9 mouse cellular contexts compared by ENCODE assay signal in genomic region chr8:69329289-69329688, GRCm38 (mm10). TPM values are rescaled to one million over a fixed set of nuclear protein-coding genes. Genes with fewer than 3 reads are reported as not detected.
DNase-seq lines count a peak whose midpoint lies in the region; ATAC-seq and TF ChIP-seq lines count a peak whose summit lies in the region.
"Not testable (repeated sequence)": the region's sequence is repeated elsewhere in the genome, so short reads cannot be mapped to it uniquely, and the experiment has no call there.
"Had no signal": no experiment of that assay in that cellular context is flagged by ENCODE, and none has a peak within 500 bp of the region (broad histone marks: within the 10 kb centered on the region; RNA-seq: fewer than 3 reads in every experiment).

No protein-coding gene starts in this region.

- not testable (repeated sequence) for H3K4me1 ChIP-seq in ES-Bruce4 (ENCODE audit: control insufficient read depth, insufficient read depth, low read length); embryonic facial prominence, embryonic 10.5 days; forebrain, postnatal 0 days (ENCODE audit: insufficient read depth); hindbrain, embryonic 12.5 days; kidney, embryonic 16.5 days (ENCODE audit: insufficient read depth, low read length); liver, embryonic 14.5 days (replicated peaks; ENCODE audit: control insufficient read depth in 2 of 2, insufficient read depth in 2 of 2, low read length in 1 of 2); midbrain, embryonic 12.5 days; small intestine, adult 2 months (ENCODE audit: control insufficient read depth, insufficient read depth, insufficient read length, low read length)

- H3K36me3 ChIP-seq in ES-Bruce4 (ENCODE audit: control insufficient read depth, insufficient read depth, low read length, poor library complexity, severe bottlenecking); embryonic facial prominence, embryonic 10.5 days (replicated peaks); forebrain, postnatal 0 days (ENCODE audit: insufficient read depth); hindbrain, embryonic 12.5 days; kidney, embryonic 16.5 days (ENCODE audit: insufficient read depth, low read length); liver, embryonic 14.5 days (replicated peaks; ENCODE audit: control insufficient read depth, insufficient read depth, low read depth); midbrain, embryonic 12.5 days; small intestine, adult 2 months (ENCODE audit: control insufficient read depth, insufficient read depth, low read length): not testable (repeated sequence)

- 70% methylated on average over 6 of the region's 6 CpGs for WGBS in embryonic facial prominence, embryonic 10.5 days
- WGBS in forebrain, postnatal 0 days = 47% methylated on average over 6 of the region's 6 CpGs
- WGBS in hindbrain, embryonic 12.5 days = 69% methylated on average over 6 of the region's 6 CpGs
- WGBS in kidney, embryonic 16.5 days = 60% methylated on average over 6 of the region's 6 CpGs
- 22% methylated on average over 6 of the region's 6 CpGs for WGBS in liver, embryonic 14.5 days (ENCODE audit: insufficient replicate concordance)
- 61% methylated on average over 6 of the region's 6 CpGs for WGBS in midbrain, embryonic 12.5 days
- WGBS in small intestine, adult 2 months = 46% methylated on average over 6 of the region's 6 CpGs

- not testable (repeated sequence) for H3K9me3 ChIP-seq in ES-Bruce4 (replicated peaks; ENCODE audit: control insufficient read depth, insufficient read depth, low read length, poor library complexity, severe bottlenecking); embryonic facial prominence, embryonic 10.5 days; forebrain, postnatal 0 days (ENCODE audit: low read length); hindbrain, embryonic 12.5 days (replicated peaks); kidney, embryonic 16.5 days (ENCODE audit: low read length); liver, embryonic 14.5 days (ENCODE audit: control insufficient read depth, low read length); midbrain, embryonic 12.5 days

- H3K27me3 ChIP-seq in ES-Bruce4 (ENCODE audit: control insufficient read depth, insufficient read depth, low read length, poor library complexity, severe bottlenecking); embryonic facial prominence, embryonic 10.5 days (replicated peaks; ENCODE audit: low read depth, poor library complexity, severe bottlenecking); forebrain, postnatal 0 days (ENCODE audit: insufficient read depth, low read length); hindbrain, embryonic 12.5 days; kidney, embryonic 16.5 days (ENCODE audit: insufficient read depth, low read length); liver, embryonic 14.5 days (ENCODE audit: control insufficient read depth, insufficient read depth, low read length); midbrain, embryonic 12.5 days; small intestine, adult 2 months (ENCODE audit: control insufficient read depth, insufficient read depth, low read length): not testable (repeated sequence)

- H3K27ac ChIP-seq in ES-Bruce4 (ENCODE audit: insufficient read depth, low read length); embryonic facial prominence, embryonic 10.5 days (replicated peaks); forebrain, postnatal 0 days (ENCODE audit: low read depth, low read length); hindbrain, embryonic 12.5 days; kidney, embryonic 16.5 days (ENCODE audit: low read length); liver, embryonic 14.5 days; midbrain, embryonic 12.5 days (replicated peaks); small intestine, adult 2 months (ENCODE audit: insufficient read depth, low read depth, low read length): not testable (repeated sequence)

- not testable (repeated sequence) for DNase-seq in embryonic facial prominence, embryonic 10.5 days (ENCODE audit: low spot score); forebrain, postnatal 0 days; liver, embryonic 14.5 days (ENCODE audit: low read depth in 3 of 3, low spot score in 3 of 3)

- H3K9ac ChIP-seq in ES-Bruce4 (ENCODE audit: low read depth, poor library complexity, severe bottlenecking) = peak overlapping the region; percentile 59
- peak overlapping the region; percentile 47 for H3K9ac ChIP-seq in forebrain, postnatal 0 days
- peak overlapping the region; percentile 59 for H3K9ac ChIP-seq in hindbrain, embryonic 12.5 days
- H3K9ac ChIP-seq in kidney, embryonic 16.5 days (replicated peaks; ENCODE audit: low read length) = peak overlapping the region; percentile 62; the same call in 1 of the 2 replicates
- not testable (repeated sequence) for H3K9ac ChIP-seq in liver, embryonic 14.5 days (replicated peaks); midbrain, embryonic 12.5 days (replicated peaks)

- not testable (repeated sequence) for TF ChIP-seq CTCF in ES-Bruce4 (IDR thresholded peaks at IDR 0.05; ENCODE audit: low read depth, low read length); forebrain, postnatal 0 days (IDR thresholded peaks at IDR 0.05; ENCODE audit: low read depth); liver, embryonic 14.5 days (IDR thresholded peaks at IDR 0.05; ENCODE audit: low read depth); small intestine, adult 2 months (IDR thresholded peaks at IDR 0.05; ENCODE audit: extremely low read depth, insufficient read length, insufficient replicate concordance, low read depth, low read length)

- TF ChIP-seq EP300 in ES-Bruce4 (IDR thresholded peaks at IDR 0.05; ENCODE audit: insufficient read depth, low read depth, low read length); liver, embryonic 14.5 days (IDR thresholded peaks at IDR 0.05; ENCODE audit: low read depth): not testable (repeated sequence)

- TF ChIP-seq POLR2A in ES-Bruce4 (IDR thresholded peaks at IDR 0.05; ENCODE audit: insufficient read depth, low read length); small intestine, adult 2 months (IDR thresholded peaks at IDR 0.05; ENCODE audit: low read depth, low read length): not testable (repeated sequence)

- peak overlapping the region; percentile 60 for H3K4me2 ChIP-seq in forebrain, postnatal 0 days (ENCODE audit: low read depth)
- peak overlapping the region; percentile 63 for H3K4me2 ChIP-seq in hindbrain, embryonic 12.5 days (replicated peaks)
- H3K4me2 ChIP-seq in kidney, embryonic 16.5 days (replicated peaks; ENCODE audit: low read depth, low read length) = peak overlapping the region; percentile 60
- H3K4me2 ChIP-seq in liver, embryonic 14.5 days (ENCODE audit: low read depth) = peak overlapping the region; percentile 49
- H3K4me2 ChIP-seq in midbrain, embryonic 12.5 days (replicated peaks) = peak overlapping the region; percentile 61

- H3K4me3 ChIP-seq in ES-Bruce4 (ENCODE audit: low read depth, low read length) = peak overlapping the region; percentile 30
- H3K4me3 ChIP-seq in embryonic facial prominence, embryonic 10.5 days = peak overlapping the region; percentile 52
- H3K4me3 ChIP-seq in forebrain, postnatal 0 days (ENCODE audit: low read depth, low read length) = peak overlapping the region; percentile 39
- H3K4me3 ChIP-seq in hindbrain, embryonic 12.5 days = peak overlapping the region; percentile 34
- peak overlapping the region; percentile 43 for H3K4me3 ChIP-seq in kidney, embryonic 16.5 days (ENCODE audit: low read length)
- H3K4me3 ChIP-seq in liver, embryonic 14.5 days (ENCODE audit: insufficient read depth in 1 of 2, low read depth in 2 of 2, low read length in 2 of 2) = peak overlapping the region; percentile 19 to 40; a peak in 3 of 4 replicates
- H3K4me3 ChIP-seq in midbrain, embryonic 12.5 days = peak overlapping the region; percentile 38
- peak overlapping the region; percentile 50 for H3K4me3 ChIP-seq in small intestine, adult 2 months (ENCODE audit: low read depth, low read length)

- not testable (repeated sequence) for ATAC-seq in forebrain, postnatal 0 days; kidney, embryonic 16.5 days (ENCODE audit: low FRiP score, low TSS enrichment); liver, embryonic 14.5 days (ENCODE audit: insufficient read depth); midbrain, embryonic 12.5 days (ENCODE audit: low FRiP score, low read depth)
- 0 out of 2 replicates have a peak, but pooled peaks have one; percentile 8 for ATAC-seq in hindbrain, embryonic 12.5 days (ENCODE audit: low FRiP score)

RNA-seq across cellular contexts. Expression of gene D130040H23Rik, which starts 58.4 kb away (rescaled TPM):
- 10.3 and 14.7 TPM in 2 replicates for polyA plus RNA-seq in ES-Bruce4 (2011; ENCODE audit: insufficient read depth, insufficient read length, low read depth, missing spikeins)
- 6.0 and 6.2 TPM in 2 replicates for polyA plus RNA-seq in embryonic facial prominence, embryonic 10.5 days (2016; fragmentation: Nextera tagmentation; extraction: Ambion mirVana)
- total RNA-seq in forebrain, postnatal 0 days (2014; rRNA removed) = 15.7 TPM in 2 replicates
- 4.6 and 8.4 TPM in 2 replicates for polyA plus RNA-seq in forebrain, postnatal 0 days (2015; fragmentation: Nextera tagmentation; extraction: Ambion mirVana)
- polyA plus RNA-seq in hindbrain, embryonic 12.5 days (2016; fragmentation: Nextera tagmentation; extraction: Ambion mirVana) = 9.5 and 10.8 TPM in 2 replicates
- polyA plus RNA-seq in kidney, embryonic 16.5 days (2015; fragmentation: Nextera tagmentation; extraction: Ambion mirVana) = 3.8 and 5.2 TPM in 2 replicates
- 0.22 and 0.57 TPM in 2 replicates for polyA plus RNA-seq in liver, embryonic 14.5 days (2012; rRNA removed)
- 0.56 and 0.75 TPM in 2 replicates for polyA plus RNA-seq in liver, embryonic 14.5 days (2014; fragmentation: Nextera tagmentation; extraction: Ambion mirVana)
- 10.8 and 12.4 TPM in 2 replicates for polyA plus RNA-seq in midbrain, embryonic 12.5 days (2016; fragmentation: Nextera tagmentation; extraction: Ambion mirVana)
- polyA plus RNA-seq in small intestine, adult 2 months (2012; rRNA removed) = not detected in 2 replicates
- polyA plus RNA-seq: erythroblast, embryonic 14.5 days had no signal
